Mouse (Mus musculus): ENCODE data around the gene Cacna1c.

- TF ChIP-seq POLR2A (IDR thresholded peaks at IDR 0.05; ENCODE audit: borderline replicate concordance, extremely low read depth, insufficient read depth, insufficient read length, poor library complexity, severe bottlenecking) (no peak), CTCF (IDR thresholded peaks at IDR 0.05; ENCODE audit: borderline replicate concordance, extremely low read depth, insufficient read depth, insufficient read length) (no peak)
Measured at GRCm38 (mm10) chr6:119107856-119108465, 88.3 kb downstream of the Cacna1c start.
